Mouse (Mus musculus) limb, embryonic 12.5 days (tissue): ENCODE measurements around the gene Pdhx. TPM values are rescaled to one million over a fixed set of nuclear protein-coding genes. Genes with fewer than 3 reads are reported as not detected.

Experiments
- ATAC-seq: fragments of 200-750 bp; cut with Nextera tagmentation; 2 replicates; pipeline ENCODE4 v1.8.0; 2017; ENCODE audit warnings: low read depth, moderate TSS enrichment; ENCODE audit not compliant: insufficient number of reproducible peaks, insufficient read depth, low FRiP score, low TSS enrichment
- H3K27ac ChIP-seq: fragments of 300-500 bp; sonication (generic); 2 replicates; pipeline ENCODE4 v1.5.1; 2016; ENCODE audit warnings: mild to moderate bottlenecking, moderate library complexity
- H3K27me3 ChIP-seq: fragments of 300-500 bp; sonication (generic); 2 replicates; pipeline ENCODE4 v1.6.1; 2016; ENCODE audit warnings: mild to moderate bottlenecking, moderate library complexity
- H3K36me3 ChIP-seq: fragments of 300-500 bp; sonication (generic); 2 replicates; pipeline ENCODE4 v1.6.1; 2016; ENCODE audit warnings: mild to moderate bottlenecking, moderate library complexity
- H3K4me1 ChIP-seq: fragments of 300-500 bp; sonication (generic); replicated peaks from 2 replicates; pipeline ENCODE4 v1.6.1; 2016
- H3K4me2 ChIP-seq: fragments of 300-500 bp; sonication (generic); 2 replicates; pipeline ENCODE4 v1.6.1; 2016; ENCODE audit warnings: mild to moderate bottlenecking, moderate library complexity
- H3K4me3 ChIP-seq: fragments of 300-500 bp; sonication (generic); replicated peaks from 2 replicates; pipeline ENCODE4 v1.5.1; 2016; ENCODE audit warnings: mild to moderate bottlenecking
- H3K9ac ChIP-seq: fragments of 300-500 bp; sonication (generic); replicated peaks from 2 replicates; pipeline ENCODE4 v1.6.1; 2016; ENCODE audit warnings: mild to moderate bottlenecking, moderate library complexity
- H3K9me3 ChIP-seq: fragments of 300-500 bp; sonication (generic); 2 replicates; pipeline ENCODE4 v1.6.1; 2016; ENCODE audit warnings: mild to moderate bottlenecking, moderate library complexity
- WGBS: fragments of 180-500 bp; shearing (Covaris S2); methylation state at CpG from one replicate; pipeline ENCODE4 v1.1.7; 2016; 5-methylcytosine and 5-hydroxymethylcytosine counted together
- polyA plus RNA-seq: library from polyadenylated mRNA; unstranded; fragments of >200 nt; fragmentation: Nextera tagmentation; extraction: Ambion mirVana; gene quantifications from 2 replicates; pipeline ENCODE4 v1.2.1, GENCODE M21; 2016

The Pdhx gene
- polyA plus RNA-seq, 1 experiment from 2014 or later: 40.5 TPM

DNA sequence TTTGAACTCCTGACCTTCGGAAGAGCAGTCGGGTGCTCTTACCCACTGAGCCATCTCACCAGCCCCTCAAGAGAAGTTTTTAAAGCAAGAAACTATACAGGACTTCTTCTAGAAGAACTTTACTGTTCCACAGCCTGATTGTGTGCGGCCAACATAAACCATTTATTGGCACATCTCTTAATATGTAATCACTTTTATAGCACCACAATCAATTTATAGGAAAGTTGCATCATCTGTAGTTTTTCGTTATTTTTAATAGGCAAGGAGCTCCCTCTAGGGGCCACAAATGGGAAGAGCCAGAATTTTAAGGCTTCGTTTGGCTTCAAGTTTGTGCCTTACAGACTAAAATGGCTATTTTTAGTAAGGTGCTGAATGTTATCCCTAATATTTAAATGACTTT is 11.1 kb upstream of the Pdhx start:
- H3K9ac ChIP-seq: no peak overlapping the region
- no peak overlapping the region for H3K27ac ChIP-seq
- WGBS: 64% methylated on average over 5 of the region's 5 CpGs
- no peak for ATAC-seq
- no peak overlapping the region for H3K4me2 ChIP-seq
- no peaks in the 10 kb centered on the region for H3K27me3 ChIP-seq
- H3K9me3 ChIP-seq: no peaks in the 10 kb centered on the region
- peaks cover 6% of the 10 kb centered on the region; the same call in 1 of the 2 replicates for H3K4me1 ChIP-seq
- H3K4me3 ChIP-seq: no peak overlapping the region
- H3K36me3 ChIP-seq: peaks cover 27% of the 10 kb centered on the region

GRCm38 (mm10) chr2:103082853-103083252 is 9.5 kb upstream of the Pdhx start:
- no peaks in the 10 kb centered on the region for H3K27me3 ChIP-seq
- peaks cover 18% of the 10 kb centered on the region; the same call in 1 of the 2 replicates for H3K36me3 ChIP-seq
- no peak for ATAC-seq
- H3K4me3 ChIP-seq: no peak overlapping the region
- 39% methylated on average over 7 of the region's 7 CpGs for WGBS
- H3K4me2 ChIP-seq: no peak overlapping the region
- H3K27ac ChIP-seq: no peak overlapping the region
- H3K9me3 ChIP-seq: no peaks in the 10 kb centered on the region
- peaks cover 6% of the 10 kb centered on the region; the same call in 1 of the 2 replicates for H3K4me1 ChIP-seq
- H3K9ac ChIP-seq: no peak overlapping the region

- 80% methylated on average over 5 of the region's 5 CpGs for WGBS
- H3K9me3 ChIP-seq: no peaks in the 10 kb centered on the region
- H3K27me3 ChIP-seq: no peaks in the 10 kb centered on the region
- no peak overlapping the region for H3K4me2 ChIP-seq
- H3K27ac ChIP-seq: no peak overlapping the region
- H3K4me1 ChIP-seq: peaks cover 6% of the 10 kb centered on the region; the same call in 1 of the 2 replicates
- H3K4me3 ChIP-seq: no peak overlapping the region
- H3K9ac ChIP-seq: no peak overlapping the region
- no peak for ATAC-seq
- peaks cover 12% of the 10 kb centered on the region; the same call in 1 of the 2 replicates for H3K36me3 ChIP-seq
Observed at GRCm38 (mm10) chr2:103081706-103082105, 8.4 kb upstream of the Pdhx start.

DNA sequence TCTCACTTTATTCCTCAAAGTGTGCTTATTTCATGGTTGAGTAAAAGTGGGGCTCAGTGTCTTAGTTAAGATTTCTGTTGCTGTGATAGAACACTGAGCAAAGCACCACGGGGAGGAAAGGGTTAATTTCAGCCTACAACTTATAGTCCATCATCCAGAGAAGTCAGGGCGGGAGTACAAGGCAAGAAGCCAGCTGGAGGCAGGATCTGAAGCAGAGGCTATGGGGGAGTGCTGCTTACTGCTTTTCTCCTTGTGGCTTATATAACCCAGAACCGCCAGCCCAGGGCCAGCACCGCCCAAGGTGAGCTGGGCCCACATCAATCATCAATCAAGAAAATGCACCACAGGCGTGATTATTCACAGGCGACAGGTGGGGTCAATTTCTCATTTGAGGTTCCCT is 7.8 kb upstream of the Pdhx start:
- Histone ChIP-seq H3K4me1 (peaks cover 6% of the 10 kb centered on the region; the same call in 1 of the 2 replicates), H3K4me3 (no peak overlapping the region), H3K27ac (no peak overlapping the region), H3K9me3 (no peaks in the 10 kb centered on the region), H3K4me2 (no peak overlapping the region), H3K27me3 (no peaks in the 10 kb centered on the region), H3K36me3 (peaks cover 12% of the 10 kb centered on the region; the same call in 1 of the 2 replicates), H3K9ac (no peak overlapping the region)
- WGBS: 62% methylated on average over 6 of the region's 6 CpGs
- no peak for ATAC-seq

- no peaks in the 10 kb centered on the region for H3K27me3 ChIP-seq
- H3K27ac ChIP-seq: no peak overlapping the region
- 73% methylated on average over 3 of the region's 3 CpGs for WGBS
- no peak overlapping the region for H3K4me2 ChIP-seq
- H3K36me3 ChIP-seq: no peaks in the 10 kb centered on the region
- H3K4me3 ChIP-seq: no peak overlapping the region
- ATAC-seq: no peak
- peaks cover 21% of the 10 kb centered on the region for H3K4me1 ChIP-seq
- no peaks in the 10 kb centered on the region; the same call in 1 of the 2 replicates for H3K9me3 ChIP-seq
- H3K9ac ChIP-seq: no peak overlapping the region
Observed at GRCm38 (mm10) chr2:103070586-103070985, 2.7 kb downstream of the Pdhx start.

GRCm38 (mm10) chr2:103069752-103070405 is 3.4 kb downstream of the Pdhx start:
- no peak for ATAC-seq
- Histone ChIP-seq H3K4me2 (no peak overlapping the region), H3K36me3 (no peaks in the 10 kb centered on the region), H3K9me3 (no peaks in the 10 kb centered on the region; the same call in 1 of the 2 replicates), H3K4me3 (no peak overlapping the region), H3K27ac (no peak overlapping the region), H3K9ac (no peak overlapping the region), H3K4me1 (peaks cover 19% of the 10 kb centered on the region), H3K27me3 (no peaks in the 10 kb centered on the region)
- WGBS: 94% methylated on average over 5 of the region's 5 CpGs

DNA sequence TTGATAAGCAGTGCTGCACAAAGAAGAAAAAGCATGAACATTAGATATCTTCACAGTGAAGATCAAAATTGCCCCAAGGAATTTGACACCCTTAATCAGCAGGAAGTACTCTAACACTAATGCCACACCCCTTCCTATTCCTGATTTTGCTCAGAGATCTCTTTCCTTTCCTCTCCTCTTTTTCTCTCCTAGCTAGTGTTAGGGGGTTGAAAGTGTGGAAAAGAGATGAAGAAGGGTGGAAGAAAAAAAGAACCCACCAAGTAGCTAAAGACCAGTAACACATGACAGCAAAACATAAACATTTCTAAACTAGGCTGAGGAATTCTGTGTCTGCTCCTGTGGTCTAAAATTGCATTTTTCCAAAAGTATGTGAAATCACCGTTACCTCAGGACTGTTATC is 4.7 kb downstream of the Pdhx start:
- Histone ChIP-seq H3K27ac (no peak overlapping the region), H3K36me3 (no peaks in the 10 kb centered on the region), H3K4me3 (no peak overlapping the region), H3K4me2 (no peak overlapping the region), H3K9ac (no peak overlapping the region), H3K4me1 (peaks cover 16% of the 10 kb centered on the region), H3K9me3 (no peaks in the 10 kb centered on the region), H3K27me3 (no peaks in the 10 kb centered on the region)
- whole genome bisulfite sequencing: 81% methylated on average over 1 of the region's 1 CpGs
- no peak for ATAC-seq

- peaks cover 20% of the 10 kb centered on the region for H3K4me1 ChIP-seq
- H3K27me3 ChIP-seq: no peaks in the 10 kb centered on the region
- no peak overlapping the region for H3K4me2 ChIP-seq
- WGBS: 90% methylated on average over 2 of the region's 2 CpGs
- H3K4me3 ChIP-seq: no peak overlapping the region
- no peaks in the 10 kb centered on the region for H3K9me3 ChIP-seq
- no peak for ATAC-seq
- H3K36me3 ChIP-seq: no peaks in the 10 kb centered on the region
- H3K27ac ChIP-seq: no peak overlapping the region
- H3K9ac ChIP-seq: no peak overlapping the region
Observed at GRCm38 (mm10) chr2:103067552-103068207, 5.6 kb downstream of the Pdhx start.

DNA sequence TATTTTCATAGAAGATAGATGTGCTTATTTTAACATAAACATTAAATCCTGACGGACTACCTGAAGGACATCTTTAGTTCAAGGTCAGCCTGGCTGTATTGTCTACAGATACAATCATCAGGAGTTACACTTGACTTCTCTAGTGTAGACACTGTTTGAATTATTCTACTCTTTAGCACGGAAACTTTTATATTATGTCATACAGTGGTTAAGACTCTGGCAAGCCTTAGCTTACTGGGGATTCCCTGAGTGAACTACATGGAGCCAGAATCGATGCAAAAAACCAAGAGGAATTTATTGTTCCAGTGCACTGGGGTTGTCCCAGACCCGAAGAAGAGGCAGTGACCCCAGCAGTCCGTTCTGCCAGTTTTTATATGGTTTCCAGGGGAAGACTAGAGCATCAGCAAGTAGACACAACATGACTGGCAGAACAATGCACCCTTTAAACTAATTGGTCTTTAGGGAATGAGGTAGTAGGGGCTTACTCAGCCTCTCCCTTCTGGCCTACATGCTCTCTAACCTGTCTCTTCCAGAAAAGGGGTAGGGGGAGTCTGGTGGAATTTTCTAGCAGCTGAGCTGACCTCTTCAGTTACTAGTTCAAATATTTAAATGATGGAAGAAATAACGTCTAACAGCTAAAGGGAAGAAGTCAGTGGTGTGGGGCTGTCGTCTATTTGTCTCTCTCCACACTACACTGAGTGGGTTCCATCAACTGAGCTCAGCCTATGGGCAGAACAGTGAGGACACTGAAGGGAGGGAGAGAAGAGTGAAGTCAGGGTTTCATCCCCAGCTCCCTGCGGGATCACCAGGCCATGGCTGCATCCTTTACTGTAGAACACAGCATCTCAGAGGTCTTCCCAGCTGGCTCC is 6.4 kb downstream of the Pdhx start:
- H3K27me3 ChIP-seq: no peaks in the 10 kb centered on the region
- 82% methylated on average over 8 of the region's 8 CpGs for WGBS

DNA sequence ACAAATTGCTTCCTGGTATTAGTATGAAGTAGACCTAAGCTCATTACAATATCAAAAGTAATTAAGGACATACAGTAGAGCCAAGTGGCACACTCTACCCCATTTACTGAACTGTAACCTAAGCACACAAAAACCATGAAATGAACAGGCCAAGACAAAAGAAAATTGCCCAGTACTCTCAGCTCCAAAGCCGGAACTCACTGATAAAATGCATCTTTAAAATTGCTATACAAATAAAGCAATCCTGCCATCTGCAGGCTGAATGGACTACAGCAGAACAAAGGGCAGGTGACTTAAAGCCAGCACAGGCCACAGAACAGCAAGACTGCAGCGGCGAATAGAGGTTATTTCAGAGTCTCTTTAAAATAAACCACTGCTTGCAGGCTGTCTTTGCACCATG is 10.4 kb downstream of the Pdhx start:
- no peak overlapping the region for H3K9ac ChIP-seq
- ATAC-seq: no peak
- H3K27me3 ChIP-seq: no peaks in the 10 kb centered on the region
- H3K36me3 ChIP-seq: no peaks in the 10 kb centered on the region
- WGBS: 38% methylated on average over 3 of the region's 3 CpGs
- no peak overlapping the region for H3K4me2 ChIP-seq
- no peak overlapping the region for H3K4me3 ChIP-seq
- no peaks in the 10 kb centered on the region for H3K9me3 ChIP-seq
- H3K4me1 ChIP-seq: peaks cover 7% of the 10 kb centered on the region; the same call in 1 of the 2 replicates
- H3K27ac ChIP-seq: no peak overlapping the region

More for the DNA sequence above, 6.4 kb downstream of the Pdhx start:
- no peak overlapping the region for H3K27ac ChIP-seq
- no peak overlapping the region for H3K9ac ChIP-seq
- no peak for ATAC-seq
- no peak overlapping the region for H3K4me2 ChIP-seq
- H3K9me3 ChIP-seq: no peaks in the 10 kb centered on the region
- no peaks in the 10 kb centered on the region for H3K36me3 ChIP-seq
- H3K4me1 ChIP-seq: peaks cover 12% of the 10 kb centered on the region; the same call in 1 of the 2 replicates
- H3K4me3 ChIP-seq: no peak overlapping the region

DNA sequence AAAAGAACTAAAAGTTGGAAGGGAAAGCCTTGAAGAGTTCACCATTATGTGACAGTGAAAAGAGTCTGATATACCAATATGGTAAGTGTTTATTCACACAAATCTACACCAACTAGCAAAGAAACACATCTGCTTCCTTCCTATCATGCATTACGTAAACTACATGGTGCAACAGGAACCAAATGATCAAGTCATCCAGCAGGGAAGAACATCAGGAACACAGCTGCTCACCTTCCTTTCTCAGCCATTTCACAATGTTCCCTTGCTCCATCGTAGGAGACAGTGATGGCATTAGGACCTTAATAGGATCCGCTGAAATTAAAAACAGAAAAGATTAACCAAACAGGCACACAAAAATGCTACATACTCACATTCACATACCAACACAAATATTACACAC is 15.0 kb downstream of the Pdhx start:
- Histone ChIP-seq H3K4me2 (no peak overlapping the region), H3K27me3 (no peaks in the 10 kb centered on the region), H3K9me3 (no peaks in the 10 kb centered on the region), H3K4me1 (peaks cover 7% of the 10 kb centered on the region; the same call in 1 of the 2 replicates), H3K9ac (no peak overlapping the region), H3K27ac (no peak overlapping the region), H3K36me3 (0 out of 2 replicates have a peak, but pooled peaks cover 4% of the 10 kb centered on the region), H3K4me3 (no peak overlapping the region)
- WGBS: 96% methylated on average over 3 of the region's 3 CpGs
- ATAC-seq: no peak
